Mouse (Mus musculus) embryonic facial prominence, embryonic 11.5 days (tissue): Measurements from ENCODE around the gene Fam189a1. TPM values are rescaled to one million over a fixed set of nuclear protein-coding genes. Genes with fewer than 3 reads are reported as not detected.

Source experiments
- ATAC-seq: fragments of 200-750 bp; cut with Nextera tagmentation; replicated peaks from 2 replicates; pipeline ENCODE4 v1.8.0; 2017; ENCODE audit warnings: low read depth; ENCODE audit not compliant: insufficient number of reproducible peaks, low FRiP score, low TSS enrichment
- DNase-seq: peaks from one replicate; pipeline ENCODE4 v3.0.0-alpha.2; 2015; ENCODE audit warnings: low spot score
- H3K27ac ChIP-seq: fragments of 300-500 bp; sonication (generic); replicated peaks from 2 replicates; pipeline ENCODE4 v1.5.1; 2014; ENCODE audit warnings: mild to moderate bottlenecking, low read depth, low read length, control low read depth
- H3K27me3 ChIP-seq: fragments of 300-500 bp; sonication (generic); 2 replicates; pipeline ENCODE4 v1.6.1; 2014; ENCODE audit warnings: mild to moderate bottlenecking, low read length, moderate library complexity, mixed read lengths; ENCODE audit not compliant: control insufficient read depth, insufficient read depth
- H3K36me3 ChIP-seq: fragments of 300-500 bp; sonication (generic); replicated peaks from 2 replicates; pipeline ENCODE4 v1.6.1; 2014; ENCODE audit warnings: low read depth, mild to moderate bottlenecking, low read length, moderate library complexity, mixed read lengths; ENCODE audit not compliant: control insufficient read depth, insufficient read depth
- H3K4me1 ChIP-seq: fragments of 300-500 bp; sonication (generic); 2 replicates; pipeline ENCODE4 v1.6.1; 2014; ENCODE audit warnings: low read length, mixed read lengths; ENCODE audit not compliant: control insufficient read depth, insufficient read depth
- H3K4me2 ChIP-seq: fragments of 300-500 bp; sonication (generic); 2 replicates; pipeline ENCODE4 v1.6.1; 2014; ENCODE audit warnings: low read depth, mild to moderate bottlenecking, control low read depth, low read length, moderate library complexity
- H3K4me3 ChIP-seq: fragments of 300-500 bp; sonication (generic); 2 replicates; pipeline ENCODE4 v1.5.1; 2014; ENCODE audit warnings: low read depth, low read length, control low read depth
- H3K9ac ChIP-seq: fragments of 300-500 bp; sonication (generic); replicated peaks from 2 replicates; pipeline ENCODE4 v1.6.1; 2014; ENCODE audit warnings: mild to moderate bottlenecking, control low read depth, low read length
- H3K9me3 ChIP-seq: fragments of 300-500 bp; sonication (generic); replicated peaks from 2 replicates; pipeline ENCODE4 v1.6.1; 2016; ENCODE audit warnings: mild to moderate bottlenecking, low read length, inconsistent platforms, mixed read lengths; ENCODE audit not compliant: control insufficient read depth
- WGBS: fragments of 180-500 bp; shearing (Covaris S2); extraction: QIAGEN DNeasy Blood & Tissue Kit; methylation state at CpG from one replicate; pipeline ENCODE4 v1.1.7; 2014; 5-methylcytosine and 5-hydroxymethylcytosine counted together
- polyA plus RNA-seq: library from polyadenylated mRNA; unstranded; fragments of >200 nt; fragmentation: Nextera tagmentation; extraction: Ambion mirVana; gene quantifications from 2 replicates; pipeline ENCODE4 v1.2.1, GENCODE M21; 2014

Fam189a1 gene
- polyA plus RNA-seq, 1 experiment from 2014 or later, result 0.88 TPM

GRCm38 (mm10) chr7:65097708-65098107, 58.7 kb downstream of the Fam189a1 start:
- DNase-seq, result no peak
- WGBS, result 85% methylated on average over 14 of the region's 14 CpGs
- ATAC-seq, result no peak
- no peak overlapping the region for H3K9ac ChIP-seq
- no peaks in the 10 kb centered on the region for H3K9me3 ChIP-seq
- H3K4me3 ChIP-seq, result no peak overlapping the region
- H3K4me1 ChIP-seq, result no peaks in the 10 kb centered on the region
- H3K27me3 ChIP-seq, result no peaks in the 10 kb centered on the region
- no peaks in the 10 kb centered on the region for H3K36me3 ChIP-seq
- H3K27ac ChIP-seq, result no peak overlapping the region
- H3K4me2 ChIP-seq, result no peak overlapping the region

DNA sequence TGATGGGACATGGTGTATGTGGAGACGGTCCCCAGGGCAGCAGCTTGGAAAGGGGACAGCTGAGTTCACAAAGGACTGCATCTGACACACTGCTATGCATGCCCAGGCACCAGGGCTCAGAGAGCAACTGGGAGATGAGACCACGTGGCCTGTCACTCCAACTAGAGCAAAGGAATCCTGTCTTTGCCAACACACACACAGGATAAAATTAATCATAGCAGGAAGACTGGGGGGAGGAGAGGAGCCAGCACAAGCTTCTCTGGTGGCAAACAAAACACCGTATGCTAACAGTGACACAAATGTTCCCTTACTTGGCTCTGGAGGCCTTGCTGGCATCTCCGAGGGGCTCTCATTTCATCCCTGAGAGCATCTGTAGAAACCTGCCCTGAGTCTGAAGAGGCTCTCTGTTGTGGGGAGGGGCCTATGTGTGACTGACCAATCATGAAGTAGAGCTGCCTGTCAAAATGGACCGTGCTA, 60.7 kb downstream of the Fam189a1 start:
- H3K4me2 ChIP-seq, result no peak overlapping the region
- H3K4me1 ChIP-seq, result no peaks in the 10 kb centered on the region
- no peak overlapping the region for H3K27ac ChIP-seq
- 56% methylated on average over 5 of the region's 5 CpGs for WGBS
- no peak for DNase-seq
- no peak overlapping the region for H3K9ac ChIP-seq
- H3K36me3 ChIP-seq, result no peaks in the 10 kb centered on the region
- H3K27me3 ChIP-seq, result no peaks in the 10 kb centered on the region
- no peak for ATAC-seq
- no peak overlapping the region for H3K4me3 ChIP-seq
- no peaks in the 10 kb centered on the region for H3K9me3 ChIP-seq

DNA sequence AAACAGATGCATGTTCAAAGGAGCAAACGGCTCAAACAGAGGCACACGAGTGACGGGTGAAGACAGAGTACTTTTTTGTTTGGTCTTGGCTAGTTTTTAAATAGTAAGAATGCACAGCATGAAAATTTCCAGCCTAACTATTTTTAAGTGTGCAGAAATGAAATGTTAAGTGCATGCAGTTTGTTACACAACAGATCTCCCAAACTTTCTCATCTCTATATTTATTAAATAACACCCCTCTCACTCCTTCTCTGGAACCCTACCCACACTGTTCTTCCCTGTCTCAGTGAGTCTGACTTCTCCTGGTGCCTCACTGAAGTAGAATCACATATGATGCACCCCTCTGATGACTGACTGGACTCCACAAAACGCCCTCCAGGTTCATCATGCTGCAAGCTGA, 63.1 kb downstream of the Fam189a1 start:
- ATAC-seq, result no peak
- WGBS, result 81% methylated on average over 4 of the region's 4 CpGs
- H3K9ac ChIP-seq, result no peak overlapping the region
- no peaks in the 10 kb centered on the region for H3K9me3 ChIP-seq
- no peaks in the 10 kb centered on the region for H3K27me3 ChIP-seq
- no peak overlapping the region for H3K4me3 ChIP-seq
- H3K4me2 ChIP-seq, result no peak overlapping the region
- no peaks in the 10 kb centered on the region for H3K36me3 ChIP-seq
- no peak for DNase-seq
- H3K4me1 ChIP-seq, result no peaks in the 10 kb centered on the region
- no peak overlapping the region for H3K27ac ChIP-seq

GRCm38 (mm10) chr7:65091486-65091885, 64.9 kb downstream of the Fam189a1 start:
- Histone ChIP-seq H3K4me2 (no peak overlapping the region), H3K9ac (no peak overlapping the region), H3K4me1 (no peaks in the 10 kb centered on the region), H3K36me3 (no peaks in the 10 kb centered on the region), H3K27me3 (no peaks in the 10 kb centered on the region), H3K9me3 (no peaks in the 10 kb centered on the region), H3K4me3 (no peak overlapping the region), H3K27ac (no peak overlapping the region)
- WGBS, result 84% methylated on average over 4 of the region's 4 CpGs
- DNase-seq (no peak), ATAC-seq (no peak)

DNA sequence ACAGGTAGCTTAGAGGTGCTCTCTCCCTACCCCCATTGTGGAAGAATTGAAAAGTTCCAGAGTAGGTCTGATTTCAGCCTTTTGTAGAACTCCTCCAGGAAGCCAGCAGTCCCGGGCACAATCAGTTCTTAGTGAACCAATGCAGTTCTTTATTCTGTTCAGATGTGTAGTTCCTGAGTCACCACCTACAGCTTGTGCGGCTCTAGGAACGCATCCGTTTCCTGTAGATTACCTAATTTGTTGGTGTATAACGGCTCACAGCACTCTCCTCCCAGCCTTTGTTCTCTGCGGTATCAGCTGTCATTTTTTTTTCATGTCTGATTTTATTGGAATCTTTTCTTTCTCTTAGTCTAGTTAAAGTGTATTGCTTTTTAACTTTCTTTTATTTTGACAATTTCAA, 70.4 kb downstream of the Fam189a1 start:
- H3K4me2 ChIP-seq, result no peak overlapping the region
- DNase-seq, result no peak
- no peak overlapping the region for H3K9ac ChIP-seq
- no peaks in the 10 kb centered on the region for H3K9me3 ChIP-seq
- ATAC-seq, result no peak
- H3K27me3 ChIP-seq, result no peaks in the 10 kb centered on the region
- no peak overlapping the region for H3K27ac ChIP-seq
- H3K4me1 ChIP-seq, result no peaks in the 10 kb centered on the region
- H3K4me3 ChIP-seq, result no peak overlapping the region
- H3K36me3 ChIP-seq, result no peaks in the 10 kb centered on the region
- 70% methylated on average over 6 of the region's 6 CpGs for WGBS

DNA sequence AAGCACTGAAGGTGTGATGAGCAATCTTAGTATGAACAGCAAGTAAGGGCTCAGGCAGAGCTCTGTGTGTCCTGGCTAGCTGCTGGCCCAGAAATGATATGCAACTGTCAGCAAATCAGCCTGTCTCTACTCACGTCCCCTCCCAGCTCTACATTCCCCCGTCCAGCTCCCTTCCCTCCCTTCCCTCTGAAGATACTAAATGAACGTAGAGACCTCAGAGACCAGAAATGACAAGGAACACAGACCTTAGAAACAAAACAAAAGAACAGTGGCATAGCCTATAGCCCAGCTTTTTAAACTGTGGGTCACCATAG, 73.6 kb downstream of the Fam189a1 start:
- WGBS, result 34% methylated on average over 3 of the region's 3 CpGs
- Histone ChIP-seq H3K27ac (no peak overlapping the region), H3K4me3 (no peak overlapping the region), H3K9me3 (no peaks in the 10 kb centered on the region), H3K9ac (no peak overlapping the region), H3K36me3 (no peaks in the 10 kb centered on the region), H3K4me2 (no peak overlapping the region), H3K27me3 (no peaks in the 10 kb centered on the region), H3K4me1 (no peaks in the 10 kb centered on the region)
- ATAC-seq (no peak), DNase-seq (no peak)

- H3K27ac ChIP-seq, result no peak overlapping the region
- H3K4me2 ChIP-seq, result no peak overlapping the region
- no peaks in the 10 kb centered on the region for H3K4me1 ChIP-seq
- no peaks in the 10 kb centered on the region for H3K36me3 ChIP-seq
- DNase-seq (no peak), ATAC-seq (no peak)
- no peak overlapping the region for H3K4me3 ChIP-seq
- WGBS, result 43% methylated on average over 6 of the region's 6 CpGs
- no peaks in the 10 kb centered on the region for H3K27me3 ChIP-seq
- no peaks in the 10 kb centered on the region for H3K9me3 ChIP-seq
- H3K9ac ChIP-seq, result no peak overlapping the region
These were observed 74.2 kb downstream of the Fam189a1 start for GRCm38 (mm10) chr7:65081979-65082777.

DNA sequence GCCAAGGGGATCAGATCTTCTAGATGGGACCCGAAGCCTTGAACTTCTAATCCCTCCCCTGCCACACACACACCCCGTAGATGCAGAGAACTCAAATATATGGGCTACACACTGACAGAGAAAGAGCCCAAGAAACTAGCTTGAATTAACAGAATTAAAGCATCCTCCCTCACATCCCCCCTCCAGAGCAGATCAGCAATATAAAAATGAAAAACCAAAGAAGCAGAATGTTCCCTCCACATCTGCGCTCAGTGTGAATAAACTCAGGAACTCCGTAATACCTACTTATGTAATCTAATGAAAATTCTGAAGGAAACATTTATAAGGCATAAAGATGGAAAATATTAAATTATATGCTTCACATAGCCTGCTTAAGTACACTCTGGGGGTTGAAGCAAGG, 80.2 kb downstream of the Fam189a1 start:
- Histone ChIP-seq H3K4me2 (no peak overlapping the region), H3K9ac (no peak overlapping the region), H3K36me3 (no peaks in the 10 kb centered on the region), H3K27ac (no peak overlapping the region), H3K27me3 (no peaks in the 10 kb centered on the region), H3K9me3 (no peaks in the 10 kb centered on the region), H3K4me1 (no peaks in the 10 kb centered on the region), H3K4me3 (no peak overlapping the region)
- 88% methylated on average over 4 of the region's 4 CpGs for WGBS
- ATAC-seq (no peak), DNase-seq (no peak)
